Mouse (Mus musculus): ENCODE results near the gene Pabpc4l.
"Not testable (repeated sequence)": the region's sequence is repeated elsewhere in the genome, so short reads cannot be mapped to it uniquely, and the experiment has no call there.

The Pabpc4l gene

DNA sequence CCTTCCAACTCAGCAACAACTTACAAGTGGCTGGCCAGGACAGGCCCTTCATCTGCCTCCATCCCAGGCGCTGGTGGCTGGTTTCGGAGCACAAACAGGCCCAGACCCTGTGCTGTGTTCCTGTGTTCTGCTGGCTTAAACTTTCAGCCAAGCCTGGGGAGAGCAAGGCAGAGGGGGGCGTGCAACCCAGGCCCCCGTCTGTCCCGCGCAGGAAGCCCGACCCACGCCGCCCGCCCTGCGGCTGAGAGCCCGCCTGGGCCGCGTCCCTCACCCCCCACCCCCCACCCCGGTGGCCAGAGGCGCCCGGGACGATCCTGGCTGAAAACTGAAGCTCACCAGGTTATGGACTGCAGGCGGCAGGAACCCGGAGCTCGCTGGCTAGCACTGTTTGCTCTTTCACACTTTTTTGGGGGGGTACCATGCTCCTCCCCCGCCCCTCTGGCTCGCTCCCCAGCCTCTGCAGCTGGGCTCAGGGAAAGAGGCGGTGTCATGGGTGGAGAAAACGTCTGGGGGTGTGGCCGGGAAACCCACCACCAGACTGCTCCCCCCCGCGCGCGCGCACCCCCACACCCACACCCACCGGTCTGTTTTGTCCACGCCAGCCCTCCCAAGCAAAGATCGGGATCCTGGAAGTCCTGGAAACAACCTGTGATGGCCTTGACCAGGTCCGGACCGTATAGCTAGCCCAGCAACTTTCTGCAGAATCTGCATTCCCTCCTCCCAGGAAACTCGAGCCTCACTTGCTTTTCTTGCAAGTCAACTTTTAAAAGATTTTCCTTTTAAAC, at the start of gene Pabpc4l:
TSS of gene Pabpc4l (minus strand) at position 739 of the 785 bp plus-strand sequence.
- DNase-seq (ENCODE audit: extremely low spot score, low read depth, low spot score) = no peak

DNA sequence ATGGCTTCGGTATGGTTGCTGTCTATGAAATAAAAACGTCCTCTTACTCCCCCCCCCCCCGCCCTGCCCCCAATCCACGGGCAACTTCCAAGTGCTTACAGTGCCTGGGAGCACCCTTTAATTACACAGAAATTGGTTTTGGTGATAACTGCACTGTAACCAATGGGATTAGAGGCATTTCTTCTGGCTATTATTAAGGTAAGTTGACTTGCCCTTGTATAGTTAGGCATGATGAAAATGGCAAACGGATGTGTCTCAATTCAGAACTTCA, 42.9 kb upstream of the Pabpc4l start:
- DNase-seq (ENCODE audit: extremely low spot score, low read depth, low spot score) = no peak

DNA sequence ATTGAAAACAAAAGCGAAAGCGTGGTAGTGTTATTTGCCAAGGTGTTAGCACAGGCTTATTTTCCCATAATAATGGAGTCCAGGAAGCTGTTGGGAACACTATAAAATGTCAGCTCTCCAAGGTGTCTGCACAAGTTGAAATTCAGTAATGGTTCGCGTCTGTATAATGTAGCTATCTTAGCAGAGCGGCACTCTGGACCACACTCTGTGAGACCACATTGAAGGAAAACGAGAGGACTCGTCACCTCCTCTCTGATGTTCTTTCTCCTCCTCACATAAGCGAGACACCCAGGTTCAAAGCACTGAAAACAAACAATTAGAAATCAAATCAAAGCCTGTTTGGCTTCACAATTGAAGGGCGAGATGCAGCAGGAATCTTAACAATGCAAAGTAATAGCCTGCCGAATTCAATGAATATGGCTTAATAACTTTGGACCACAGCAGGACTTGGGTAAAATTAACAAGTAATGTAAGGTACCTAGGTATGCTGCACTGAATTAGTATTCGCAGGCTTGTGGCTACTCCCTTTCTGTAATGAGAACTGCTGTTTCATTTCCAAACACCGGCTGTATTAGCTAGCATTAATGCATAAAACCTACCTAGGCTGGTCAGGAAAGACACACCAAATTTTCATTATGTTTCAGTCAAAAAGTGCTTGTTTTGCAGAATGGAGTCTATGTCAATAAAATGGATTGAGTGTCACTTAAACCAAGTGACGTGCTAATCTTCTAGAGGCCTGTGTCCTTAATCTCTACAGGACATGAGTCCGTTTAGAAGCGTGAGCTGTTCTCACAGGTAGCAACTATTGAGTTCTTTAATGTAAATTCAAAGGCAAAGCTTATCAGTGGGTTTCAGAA, 42.3 kb upstream of the Pabpc4l start:
- no peak for DNase-seq (ENCODE audit: extremely low spot score, low read depth, low spot score)

DNA sequence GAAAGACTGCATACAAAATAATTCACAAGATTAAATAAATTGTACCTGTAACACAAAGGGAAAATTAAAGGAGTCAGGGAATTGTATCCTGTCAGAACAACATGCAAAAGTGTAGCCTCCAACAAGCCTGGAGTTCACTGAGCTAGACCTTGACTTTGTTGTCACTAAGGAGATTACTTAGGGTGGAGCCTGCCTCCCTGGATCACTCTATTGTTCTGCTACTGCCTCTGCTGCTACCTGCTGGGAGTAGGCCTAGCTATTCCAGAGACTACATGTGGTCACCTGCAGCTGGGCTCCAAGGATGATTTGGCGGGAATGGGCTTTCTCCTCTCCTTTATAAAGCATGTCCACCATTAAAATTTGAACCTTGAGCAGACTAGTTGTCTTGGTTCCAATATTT, 38.1 kb upstream of the Pabpc4l start:
- DNase-seq (ENCODE audit: extremely low spot score, low read depth, low spot score) = not testable (repeated sequence)

DNA sequence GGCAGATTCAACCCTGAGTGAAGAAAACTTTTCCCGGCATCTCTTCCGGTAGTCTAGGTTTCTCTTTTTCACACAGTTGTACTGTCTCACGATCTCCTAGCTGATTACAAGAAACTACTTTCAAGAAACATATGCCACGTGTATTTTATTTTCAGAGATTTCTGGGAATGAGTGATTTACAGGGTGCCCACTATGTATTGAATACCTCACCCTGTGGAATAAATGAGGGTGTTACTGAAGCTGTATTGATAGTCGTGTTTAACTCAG, 180 bp upstream of the Pabpc4l start:
- DNase-seq (ENCODE audit: extremely low spot score, low read depth, low spot score) = peak; percentile 47

DNA sequence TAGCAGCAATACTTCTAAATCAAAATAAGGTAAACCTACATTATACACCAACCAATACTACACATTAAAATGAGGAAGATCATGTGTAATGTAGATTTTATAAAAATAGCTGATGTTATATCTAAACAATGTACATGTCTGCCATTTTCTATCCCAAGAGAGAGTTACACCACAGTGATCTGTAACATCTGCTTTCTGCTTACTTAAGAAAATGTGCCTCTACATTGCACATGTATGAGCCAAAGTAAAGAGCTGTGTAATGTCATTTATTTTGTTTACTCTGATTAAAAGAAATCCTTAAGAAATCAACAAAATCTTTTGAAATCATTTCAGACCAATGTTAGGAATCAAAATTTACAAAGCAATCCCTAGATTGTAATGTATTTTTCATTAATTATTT, 16.6 kb downstream of the Pabpc4l start:
- no peak for DNase-seq (ENCODE audit: extremely low spot score, low read depth, low spot score)
